Mouse (Mus musculus) T-cell, adult 2 months (primary cell): ENCODE data around the gene Sphk2.

Experiments used
- DNase-seq: peaks from one replicate; pipeline ENCODE4 v3.0.0; 2022; ENCODE audit warnings: low spot score

Sphk2 gene

GRCm38 (mm10) chr7:45717918-45718297 is at the start of gene Sphk2:
Gene Sphk2 (minus strand): TSS chr7:45718002.
- DNase-seq = peak; percentile 98

GRCm38 (mm10) chr7:45767500-45767899 is 49.7 kb upstream of the Sphk2 start:
- DNase-seq = no peak

- no peak for DNase-seq
Observed at GRCm38 (mm10) chr7:45766764-45767163, 49.0 kb upstream of the Sphk2 start.

- no peak for DNase-seq
Observed at GRCm38 (mm10) chr7:45765995-45766394, 48.2 kb upstream of the Sphk2 start.

- no peak for DNase-seq
Observed at GRCm38 (mm10) chr7:45760151-45760550, 42.3 kb upstream of the Sphk2 start.

- no peak for DNase-seq
Observed at GRCm38 (mm10) chr7:45759400-45759799, 41.6 kb upstream of the Sphk2 start.

- DNase-seq = no peak
Observed at GRCm38 (mm10) chr7:45755703-45756102, 37.9 kb upstream of the Sphk2 start.

GRCm38 (mm10) chr7:45750162-45750561 is 32.4 kb upstream of the Sphk2 start:
- DNase-seq = no peak

- DNase-seq = no peak
Observed at GRCm38 (mm10) chr7:45749401-45749800, 31.6 kb upstream of the Sphk2 start.

GRCm38 (mm10) chr7:45748110-45748509 is 30.3 kb upstream of the Sphk2 start:
- no peak for DNase-seq

- no peak for DNase-seq
Observed at GRCm38 (mm10) chr7:45747450-45747849, 29.6 kb upstream of the Sphk2 start.

GRCm38 (mm10) chr7:45746518-45746917 is 28.7 kb upstream of the Sphk2 start:
- no peak for DNase-seq

- DNase-seq = peak; percentile 45
Observed at GRCm38 (mm10) chr7:45744387-45744786, 26.6 kb upstream of the Sphk2 start.

GRCm38 (mm10) chr7:45742338-45742737 is 24.5 kb upstream of the Sphk2 start:
- DNase-seq = peak; percentile 80

GRCm38 (mm10) chr7:45741777-45742176 is 24.0 kb upstream of the Sphk2 start:
- DNase-seq = peak; percentile 68

GRCm38 (mm10) chr7:45741308-45741707 is 23.5 kb upstream of the Sphk2 start:
- no peak for DNase-seq

- no peak for DNase-seq
Observed at GRCm38 (mm10) chr7:45739820-45740219, 22.0 kb upstream of the Sphk2 start.

- peak; percentile 86 for DNase-seq
Observed at GRCm38 (mm10) chr7:45739162-45739763, 21.5 kb upstream of the Sphk2 start.

GRCm38 (mm10) chr7:45733477-45733876 is 15.7 kb upstream of the Sphk2 start:
- peak; percentile 92 for DNase-seq

GRCm38 (mm10) chr7:45730727-45731431 is 13.1 kb upstream of the Sphk2 start:
- no peak for DNase-seq

GRCm38 (mm10) chr7:45727625-45728024 is 9.8 kb upstream of the Sphk2 start:
- no peak for DNase-seq

GRCm38 (mm10) chr7:45726419-45726818 is 8.6 kb upstream of the Sphk2 start:
- DNase-seq = no peak

GRCm38 (mm10) chr7:45725713-45726112 is 7.9 kb upstream of the Sphk2 start, which contains the start of gene Spaca4:
Gene Spaca4 (minus strand): TSS chr7:45725813.
- no peak for DNase-seq

- DNase-seq = no peak
Observed at GRCm38 (mm10) chr7:45725151-45725550, 7.3 kb upstream of the Sphk2 start.
